Mouse (Mus musculus) left cerebral cortex, postnatal 25 days (tissue): ENCODE results near the gene Gm28305. TPM values are rescaled to one million over a fixed set of nuclear protein-coding genes. Genes with fewer than 3 reads are reported as not detected.

Source experiments
- DNase-seq, 2 experiments: peaks; one replicate each; pipeline ENCODE4 v3.0.0; 2022; ENCODE audit warnings: low spot score in 2 of 2, mixed read lengths in 1 of 2
- intact Hi-C: fragments of 180-260 bp; cut with DNase I; formaldehyde crosslinking; loops from one replicate; pipeline ENCODE4 v1.15.1; 2025
- total RNA-seq, 2 experiments: library from RNA; stranded (reverse); gene quantifications; 2 replicates each; pipeline ENCODE4 v1.2.3; 2021

Gm28305 gene
- total RNA-seq, 2 experiments from 2014 or later = not detected

GRCm38 (mm10) chr9:104108571-104109143 lies 68.2 kb downstream of the Gm28305 start:
- intact Hi-C loops = no loop called here

GRCm38 (mm10) chr9:104109151-104109550 lies 68.7 kb downstream of the Gm28305 start:
- intact Hi-C loops = no loop called here
- DNase-seq = no peak

More at GRCm38 (mm10) chr9:104108571-104109143, 68.2 kb downstream of the Gm28305 start:
- DNase-seq = no peak

- intact Hi-C loops = no loop called here
- no peak for DNase-seq
Observed at GRCm38 (mm10) chr9:104123101-104123500, 82.6 kb downstream of the Gm28305 start.

GRCm38 (mm10) chr9:104123622-104124021 lies 83.2 kb downstream of the Gm28305 start:
- DNase-seq = no peak
- intact Hi-C loops = no loop called here

Other genes with a start within 250 kb of the Gm28305 start
- 10 to 100 TPM in 1 of 2 experiments, 1 to 10 TPM in 1; 6.8 to 12.7 TPM for gene Nphp3, start 38.1 kb upstream of the Gm28305 start, total RNA-seq
- gene Uba5, start 22.5 kb downstream of the Gm28305 start, total RNA-seq = 10 to 100 TPM; 39.8 to 42.0 TPM
- 10 to 100 TPM; 19.6 to 23.8 TPM for gene Acad11, start 22.7 kb downstream of the Gm28305 start, total RNA-seq
- gene Ackr4, start 86.3 kb downstream of the Gm28305 start, total RNA-seq = under 1 TPM; 0.21 TPM
- 10 to 100 TPM; 64.2 to 68.5 TPM for gene Dnajc13, start 222.3 kb downstream of the Gm28305 start, total RNA-seq